Mouse (Mus musculus) ES-CJ7 (cell line): ENCODE measurements around the gene 9430097D07Rik.

Source experiments
- DNase-seq: peaks from one replicate; pipeline ENCODE4 v3.0.0; 2011; ENCODE audit warnings: low read depth, low spot score

The 9430097D07Rik gene

DNA sequence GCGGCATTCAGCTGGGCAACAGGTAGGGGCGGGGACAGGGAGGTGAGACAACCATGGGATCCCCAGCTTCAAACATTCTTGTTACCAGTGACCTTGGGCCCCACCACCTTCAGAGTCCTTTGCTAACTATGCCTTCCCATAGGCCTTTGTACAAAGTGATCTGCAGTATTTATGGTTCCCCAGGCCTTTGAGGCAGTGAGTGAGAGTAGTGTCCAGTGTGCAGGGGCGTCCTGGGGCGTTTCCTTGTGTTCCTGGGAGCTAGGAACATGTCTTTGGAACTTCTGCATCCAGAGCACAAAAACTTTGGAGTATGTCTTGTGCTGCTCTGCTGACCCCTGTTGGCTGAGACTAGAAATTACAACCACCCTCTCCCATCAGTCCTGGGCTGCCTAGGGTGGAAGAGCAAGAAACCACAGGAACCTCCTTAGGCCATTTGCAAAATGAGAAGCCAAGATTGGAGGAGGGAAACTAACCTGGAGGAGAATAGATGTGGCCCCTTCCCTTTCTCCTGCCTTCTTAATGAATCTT is 8.9 kb downstream of the 9430097D07Rik start:
- peak; percentile 83 for DNase-seq

DNA sequence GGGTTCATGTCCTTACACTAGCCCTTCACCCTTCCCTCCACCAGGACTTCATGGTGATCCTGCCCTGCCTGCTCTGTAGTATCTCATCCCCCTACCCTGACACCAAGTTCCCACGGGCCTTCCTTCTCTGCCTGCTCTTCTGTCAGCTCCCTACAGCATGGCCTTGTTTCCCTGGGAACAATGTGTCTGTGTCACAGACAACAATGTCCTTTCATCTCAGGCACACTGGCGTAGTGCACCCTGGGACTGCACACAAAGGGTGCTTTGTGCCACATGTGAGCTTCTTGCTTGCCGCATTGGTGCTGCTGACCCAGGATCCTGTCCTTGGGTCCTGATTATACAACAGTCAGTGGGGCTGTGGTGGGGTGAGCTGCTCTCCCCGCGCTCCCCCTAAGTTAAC is 15.9 kb downstream of the 9430097D07Rik start:
- DNase-seq = no peak

DNA sequence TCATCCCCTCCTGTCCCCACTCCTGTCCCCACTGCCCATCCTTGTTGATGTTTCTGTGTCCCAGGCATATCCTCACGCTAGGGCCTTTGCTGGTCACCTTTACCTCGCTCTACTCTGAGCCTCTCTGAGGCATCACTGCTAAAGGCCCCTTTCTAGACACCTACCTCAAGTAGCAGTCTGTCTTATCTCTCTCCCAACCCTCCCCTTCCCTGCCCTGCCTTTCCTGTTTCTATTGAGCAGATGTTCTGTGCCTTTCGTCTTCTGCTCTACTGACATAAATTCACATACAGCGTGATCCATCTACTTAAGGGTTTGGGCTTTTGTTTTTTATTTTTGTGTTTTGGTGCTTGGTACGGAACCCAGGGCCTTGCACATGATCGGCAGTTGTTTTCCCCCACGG is 19.5 kb downstream of the 9430097D07Rik start:
- DNase-seq = no peak

DNA sequence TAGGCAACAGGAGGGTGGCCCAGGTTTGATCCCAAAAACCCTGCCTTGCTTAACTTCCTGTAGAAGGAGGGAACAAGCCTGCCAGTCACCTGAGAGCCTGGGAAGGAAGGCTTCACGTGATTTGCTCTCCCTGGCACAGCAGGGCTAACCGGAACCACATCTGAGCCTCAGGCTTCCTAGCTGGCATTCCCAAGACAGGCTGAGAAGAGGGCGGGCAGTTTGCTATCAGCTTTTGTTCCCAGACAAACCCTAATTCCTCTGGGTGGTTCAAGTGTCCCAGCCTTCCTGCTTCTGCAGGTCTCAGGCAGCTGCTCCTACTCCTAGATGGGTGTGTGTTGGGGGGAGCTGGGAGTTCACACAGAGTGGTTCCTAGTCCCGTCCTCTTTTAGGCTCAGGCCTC is 20.0 kb downstream of the 9430097D07Rik start:
- peak; percentile 35 for DNase-seq

DNA sequence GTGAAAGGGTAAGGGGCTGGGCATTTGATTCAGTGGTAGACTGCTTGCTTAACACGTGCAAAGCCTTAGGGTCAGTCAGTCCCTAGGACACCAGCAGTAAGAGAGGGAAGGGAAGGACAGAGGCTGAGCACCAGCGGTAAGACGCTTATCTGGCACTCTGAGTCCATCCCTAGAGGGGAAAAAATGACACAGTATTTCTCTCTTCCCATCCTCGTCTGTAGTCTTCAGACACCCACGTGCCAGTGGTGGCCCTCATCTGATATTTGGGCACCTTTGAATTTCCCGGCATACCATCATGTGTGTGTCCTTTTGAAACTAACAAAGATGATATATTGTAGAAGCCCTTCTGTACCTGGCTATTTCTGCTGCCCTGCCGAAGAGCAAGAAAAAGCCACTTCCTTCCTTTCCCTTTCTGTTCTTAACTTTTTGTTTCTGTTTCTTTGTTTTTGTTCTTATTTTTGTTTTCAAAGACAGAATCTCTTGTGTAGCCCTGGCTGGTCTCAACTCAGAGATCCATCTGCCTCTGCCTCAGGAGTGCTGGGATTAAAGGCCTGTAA is 21.8 kb downstream of the 9430097D07Rik start:
- DNase-seq = no peak

DNA sequence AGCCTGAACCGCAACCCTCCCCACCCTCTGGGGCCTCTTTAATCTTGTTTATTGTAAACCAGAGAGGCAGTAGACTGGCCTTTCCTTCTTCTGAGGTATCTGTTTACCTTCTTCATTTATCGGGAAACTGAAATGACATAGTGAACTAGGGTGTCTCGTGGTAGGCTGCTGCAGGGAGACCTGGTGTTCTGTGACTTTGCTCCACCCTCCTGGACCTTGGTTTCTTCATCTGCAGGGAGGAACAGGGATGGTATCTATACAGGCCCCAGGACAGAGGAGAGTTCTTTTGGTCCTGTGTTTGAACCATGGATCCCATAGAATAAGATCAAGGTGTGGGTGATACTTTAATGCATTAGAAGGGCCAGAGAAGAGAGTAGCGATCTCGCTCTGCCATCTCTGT is 24.2 kb downstream of the 9430097D07Rik start:
- DNase-seq = no peak

DNA sequence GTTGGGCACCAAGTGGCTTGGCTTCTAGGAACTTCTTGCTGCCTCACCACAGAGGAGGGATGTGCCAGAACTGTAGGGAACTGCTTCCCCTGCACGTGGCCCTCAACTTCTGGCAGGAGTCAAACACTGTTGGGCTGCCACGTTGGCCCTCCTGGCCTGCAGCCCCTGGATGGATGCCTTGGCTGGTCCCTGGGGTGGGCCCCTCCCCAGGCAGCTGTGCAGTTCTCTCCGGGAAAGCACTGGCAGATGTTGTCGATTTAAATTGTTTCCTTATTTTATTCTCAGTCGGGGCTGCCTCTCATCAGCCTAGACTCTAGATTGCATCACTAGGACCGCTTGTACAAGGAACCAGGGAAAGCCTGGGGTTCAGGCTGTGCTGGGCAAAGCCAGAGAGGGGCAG is 25.7 kb downstream of the 9430097D07Rik start:
- no peak for DNase-seq

DNA sequence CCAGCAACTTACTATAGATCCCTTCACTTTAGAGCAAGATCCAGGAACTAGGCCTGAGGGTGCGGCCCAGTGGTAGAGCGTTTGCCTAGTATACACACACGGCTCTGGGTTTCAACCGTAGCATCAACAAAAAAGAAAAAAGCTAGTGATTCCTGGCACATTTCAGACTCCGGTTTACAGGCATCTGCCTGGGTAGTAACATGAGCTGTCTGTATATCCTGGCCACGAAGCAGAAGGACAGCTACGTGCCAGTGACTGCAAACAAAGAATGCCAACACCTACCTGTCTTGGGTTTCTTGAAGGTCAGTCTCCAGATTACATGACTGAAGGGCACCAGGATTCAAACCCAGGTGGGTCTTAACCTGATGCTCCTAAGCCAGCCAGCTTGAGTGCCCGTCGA is 26.3 kb downstream of the 9430097D07Rik start:
- no peak for DNase-seq

DNA sequence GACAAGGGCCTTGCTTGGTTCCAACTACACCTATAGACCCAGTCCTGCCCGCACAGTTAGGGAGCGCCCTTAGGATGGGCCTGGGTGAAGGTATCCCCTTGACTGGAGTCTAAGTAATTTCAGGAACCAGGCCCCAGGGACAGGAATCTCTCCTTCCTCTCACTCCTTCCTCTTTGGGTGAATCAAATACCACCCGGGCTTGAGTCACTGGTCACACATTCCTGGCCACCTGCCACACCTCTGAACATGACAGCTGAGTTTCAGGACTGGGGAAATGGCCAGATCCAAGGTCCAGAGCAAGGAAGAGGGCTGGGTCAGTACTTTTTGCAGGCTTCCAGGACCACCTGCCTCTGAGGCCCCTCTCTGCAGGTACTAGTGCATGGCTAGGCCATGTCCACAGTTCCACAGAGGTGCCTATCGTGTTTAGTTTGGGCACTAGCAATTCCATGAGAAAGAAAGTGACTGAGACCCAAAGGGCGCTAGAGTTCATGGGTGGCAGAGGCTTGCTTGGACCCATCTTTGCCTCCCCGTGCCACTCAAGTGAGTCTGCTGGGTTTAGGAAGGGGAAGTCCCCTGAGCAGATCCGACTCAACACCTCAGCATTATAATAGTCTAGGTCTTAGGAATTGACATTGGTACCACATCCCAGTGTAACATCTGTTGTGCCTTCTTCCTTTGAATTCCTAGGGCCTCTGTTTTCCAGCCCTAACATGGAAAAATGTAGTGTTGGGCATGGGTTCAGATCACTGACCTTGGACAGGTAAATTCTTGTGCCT is 27.3 kb downstream of the 9430097D07Rik start:
- DNase-seq = no peak

DNA sequence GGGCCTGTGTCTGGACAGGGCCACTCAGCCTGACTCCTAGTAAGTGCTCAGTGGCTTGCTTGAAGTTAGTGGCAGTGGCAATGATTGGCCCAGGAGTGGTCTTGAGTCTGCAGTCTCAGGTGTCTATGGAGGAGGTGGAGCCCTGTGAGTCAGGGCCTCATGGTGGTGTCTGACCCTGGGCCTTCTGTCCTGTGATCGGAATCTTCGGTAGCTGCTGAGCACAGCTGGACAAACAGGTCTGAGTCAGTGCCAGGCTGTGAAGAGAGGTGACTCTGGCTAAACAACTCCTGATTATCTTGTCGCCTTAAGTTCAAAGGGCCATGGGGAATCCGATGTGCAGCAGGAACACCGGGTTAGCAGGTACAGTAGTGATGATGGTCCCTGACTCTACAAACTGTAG is 28.1 kb downstream of the 9430097D07Rik start:
- DNase-seq = no peak

DNA sequence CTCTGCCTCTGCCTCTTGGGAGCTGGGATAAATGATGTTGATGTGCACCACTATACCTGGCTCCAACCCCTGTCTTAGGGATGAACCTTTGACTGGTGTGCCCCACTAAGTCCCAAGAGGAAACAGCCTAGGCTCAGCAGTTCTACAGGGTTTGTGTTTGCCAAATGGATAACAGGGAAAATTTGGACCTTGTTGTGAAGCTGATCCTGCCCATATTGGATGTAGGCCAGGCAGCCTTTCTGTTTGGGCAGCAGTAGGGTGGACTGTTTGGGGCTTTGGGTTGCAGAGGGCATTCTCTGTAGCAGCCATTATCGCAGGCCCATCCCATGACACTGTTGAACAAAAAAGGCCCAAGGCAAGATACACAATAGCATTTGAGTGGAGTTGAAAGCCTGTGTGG is 28.5 kb downstream of the 9430097D07Rik start:
- no peak for DNase-seq

DNA sequence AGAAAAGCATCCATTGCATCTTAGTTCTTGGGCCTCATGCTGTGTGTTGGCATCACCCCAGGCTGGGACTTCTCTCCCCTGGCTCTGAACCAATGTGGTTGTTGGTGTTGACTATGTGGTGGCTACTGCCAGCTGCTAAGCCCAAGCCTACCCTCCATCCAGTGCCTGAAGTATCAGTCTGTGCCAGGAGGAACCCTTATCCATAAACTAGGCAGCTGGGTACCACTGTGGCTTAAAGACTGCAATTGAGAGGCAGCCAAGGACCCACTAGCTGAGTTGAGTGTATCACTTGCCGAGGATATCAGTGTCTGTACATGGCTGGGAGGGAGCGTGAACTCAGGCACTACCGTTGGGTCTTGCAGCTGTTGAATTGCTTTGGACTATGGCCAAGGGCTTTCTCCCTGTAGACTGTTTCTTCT is 32.4 kb downstream of the 9430097D07Rik start:
- DNase-seq = no peak

DNA sequence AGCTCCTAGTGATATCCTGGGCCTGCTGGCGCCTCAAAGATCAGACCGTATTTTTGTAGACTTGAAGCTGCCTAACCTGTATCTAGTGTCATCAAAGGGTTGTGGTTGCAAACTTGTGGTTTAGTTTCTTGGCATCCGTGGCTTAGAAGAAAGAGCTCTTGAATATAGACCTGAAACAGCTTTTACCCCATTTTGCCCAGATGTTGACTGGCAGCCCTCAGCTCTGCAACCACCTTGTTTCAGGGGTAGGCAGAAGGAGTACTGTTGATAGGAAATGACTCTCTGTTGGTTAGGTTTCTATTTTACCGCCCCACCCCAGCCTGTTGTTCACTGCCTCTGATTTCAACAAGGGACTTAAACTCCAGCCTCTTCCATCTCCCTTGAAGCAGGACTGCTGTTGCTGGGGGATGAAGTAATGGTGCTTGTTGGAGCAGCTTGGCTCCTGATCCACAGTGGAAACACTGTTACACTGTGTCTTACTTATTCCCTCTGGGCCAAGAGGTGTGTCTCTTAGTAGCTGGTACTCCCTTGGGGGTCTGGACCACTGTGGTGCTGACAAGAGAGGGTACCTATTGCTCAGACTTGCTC is 33.4 kb downstream of the 9430097D07Rik start:
- no peak for DNase-seq

DNA sequence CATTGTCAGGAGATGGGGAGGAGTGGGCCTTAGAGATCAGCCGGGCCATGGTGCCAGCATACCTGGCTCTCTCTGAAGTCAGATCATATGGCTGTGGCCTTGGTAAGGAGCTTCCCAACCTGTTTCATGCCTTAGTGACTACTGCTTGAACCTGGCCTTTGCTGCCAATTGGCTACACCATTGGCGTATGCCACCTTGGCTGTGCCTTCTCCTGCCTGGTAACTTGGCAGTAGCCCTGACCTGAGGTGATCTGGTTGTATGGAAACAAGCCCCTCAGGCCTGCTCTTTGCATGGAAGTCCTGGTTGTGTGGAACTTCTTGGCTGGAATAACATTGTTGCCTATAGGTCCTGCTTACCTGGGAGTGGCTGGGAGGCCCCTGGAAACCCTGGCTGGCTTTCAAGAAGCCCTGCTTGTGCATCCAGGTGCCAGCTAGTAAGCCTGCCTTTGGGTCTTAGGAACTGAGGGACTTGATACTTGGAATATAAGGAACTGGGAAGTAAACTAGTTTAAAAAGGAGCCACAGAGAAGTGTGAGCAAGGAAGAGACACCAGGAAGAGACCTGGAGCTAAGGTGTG is 34.1 kb downstream of the 9430097D07Rik start:
- no peak for DNase-seq

DNA sequence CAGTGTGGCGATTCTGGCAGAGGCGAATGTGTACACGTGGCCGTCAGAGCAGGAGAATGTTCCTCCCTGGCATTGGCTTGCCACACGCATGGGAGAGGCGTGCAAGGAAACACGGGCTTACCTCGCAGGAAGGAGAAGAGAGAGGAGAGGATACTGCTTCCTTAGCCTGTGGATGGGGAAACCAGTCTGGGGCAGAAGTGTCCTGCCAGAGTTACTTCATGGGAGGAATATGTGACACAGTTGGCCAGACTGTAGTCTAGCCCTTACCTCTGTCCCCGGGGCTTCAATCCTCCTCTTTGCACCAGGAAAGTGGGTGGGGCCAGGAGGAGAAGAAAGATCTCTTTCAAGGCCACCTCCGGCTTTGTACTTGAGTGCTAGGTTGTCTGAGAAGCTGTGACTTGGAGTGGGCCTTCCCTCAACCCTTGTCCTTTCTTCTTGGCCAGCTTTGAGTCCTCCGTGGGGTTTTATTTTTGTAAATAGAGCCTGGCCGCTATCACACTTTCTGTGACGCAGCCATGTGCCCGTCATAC is 36.0 kb downstream of the 9430097D07Rik start:
- peak; percentile 46 for DNase-seq

DNA sequence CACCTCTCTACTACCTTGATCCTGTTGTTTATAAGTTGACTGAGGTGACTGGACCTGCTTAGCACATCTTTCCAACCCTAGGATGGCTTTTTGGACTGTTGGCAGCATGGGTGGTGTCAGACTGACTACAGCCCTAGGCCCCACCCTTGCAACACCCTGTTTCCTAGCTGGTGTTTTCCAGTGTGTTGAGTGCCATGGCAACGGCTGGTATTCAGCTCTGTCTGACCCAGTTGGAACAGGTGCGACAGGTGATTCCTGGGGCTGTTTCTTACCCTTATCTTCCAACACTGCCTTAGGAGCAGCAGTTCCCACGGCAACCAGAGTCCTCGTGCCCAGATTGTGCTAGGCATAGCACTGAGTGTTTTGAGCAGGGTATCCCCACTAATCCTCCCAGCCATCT is 37.0 kb downstream of the 9430097D07Rik start:
- peak; percentile 47 for DNase-seq

DNA sequence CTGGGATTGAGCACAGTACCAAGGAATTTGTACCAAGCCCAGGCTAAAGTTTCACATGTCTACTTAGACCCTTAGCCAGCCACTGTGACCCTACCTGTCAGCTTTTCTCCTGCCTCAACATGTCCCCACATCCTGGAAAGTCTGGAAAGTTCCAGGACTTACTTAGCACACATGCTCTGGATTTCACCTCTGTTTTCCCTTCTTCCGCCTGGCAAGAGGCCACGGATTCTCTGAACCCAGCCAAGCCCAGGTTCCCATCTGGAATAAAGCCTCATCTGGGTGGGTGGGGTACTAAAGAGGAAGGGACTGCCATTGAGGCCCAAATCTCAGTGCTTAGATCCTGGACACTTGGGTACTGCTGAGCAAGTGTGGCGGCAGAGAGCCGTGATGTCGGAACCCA is 37.5 kb downstream of the 9430097D07Rik start:
- DNase-seq = no peak

DNA sequence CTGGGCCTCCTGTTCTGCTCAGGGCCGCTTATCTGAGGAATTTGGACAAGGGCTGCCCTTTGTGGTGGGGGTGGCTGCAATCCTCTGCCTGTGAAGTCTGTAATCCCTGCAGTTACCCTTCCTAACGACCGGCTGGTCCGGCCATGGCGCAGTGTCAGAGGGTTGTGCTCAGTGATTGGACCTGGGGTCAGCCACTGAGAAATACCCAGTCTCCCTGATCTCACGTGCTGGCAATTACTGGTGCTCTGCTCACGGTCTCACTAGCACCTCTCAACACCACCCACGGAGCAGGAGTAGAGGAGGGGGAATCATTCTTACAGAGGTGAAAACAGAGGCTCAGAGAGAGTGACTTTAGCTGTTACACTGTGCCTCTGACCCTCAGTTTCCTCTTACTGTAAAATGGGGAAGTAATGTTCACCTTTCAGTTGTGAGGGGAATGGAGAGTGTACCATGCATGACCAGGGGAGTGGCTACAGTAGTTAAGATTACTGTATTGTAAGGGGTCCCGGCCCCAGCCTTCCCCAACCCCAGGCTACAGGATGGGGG is 38.1 kb downstream of the 9430097D07Rik start:
- no peak for DNase-seq

DNA sequence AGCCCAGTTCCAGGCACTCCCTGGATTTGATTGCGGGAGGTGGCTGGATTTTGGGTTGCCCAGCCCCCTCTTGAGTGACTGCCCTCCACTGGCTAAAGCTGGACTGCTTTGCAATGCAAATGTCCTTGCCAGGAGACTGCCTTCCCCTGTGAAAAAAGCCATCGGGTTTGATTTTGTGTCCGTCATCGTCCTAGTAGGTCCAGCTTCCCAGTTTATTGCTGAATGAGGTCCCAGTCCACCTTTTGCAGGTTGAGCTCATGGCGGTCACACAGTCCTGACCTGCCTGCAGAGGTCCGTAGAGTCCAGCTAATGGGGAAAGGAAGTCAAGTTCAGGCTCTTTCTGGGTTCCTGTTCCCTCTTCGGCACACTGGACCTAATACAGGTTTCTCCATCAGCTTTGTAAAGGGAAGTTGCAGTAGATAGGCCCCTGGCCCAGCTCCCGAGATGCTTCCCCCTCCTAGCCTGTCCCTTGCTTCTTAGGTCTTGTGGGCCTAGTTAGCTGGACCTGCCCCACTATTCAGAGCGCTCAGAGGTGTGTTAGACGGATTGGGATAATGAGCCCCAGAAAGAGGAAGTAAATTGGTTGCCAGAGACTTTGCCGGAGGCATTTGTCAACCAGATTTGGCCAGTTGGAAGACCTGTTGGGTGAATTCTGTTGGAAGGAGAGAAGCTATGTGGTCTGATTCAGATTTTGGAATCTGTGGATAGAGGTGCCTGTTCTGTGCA is 38.7 kb downstream of the 9430097D07Rik start:
- DNase-seq = peak; percentile 70

DNA sequence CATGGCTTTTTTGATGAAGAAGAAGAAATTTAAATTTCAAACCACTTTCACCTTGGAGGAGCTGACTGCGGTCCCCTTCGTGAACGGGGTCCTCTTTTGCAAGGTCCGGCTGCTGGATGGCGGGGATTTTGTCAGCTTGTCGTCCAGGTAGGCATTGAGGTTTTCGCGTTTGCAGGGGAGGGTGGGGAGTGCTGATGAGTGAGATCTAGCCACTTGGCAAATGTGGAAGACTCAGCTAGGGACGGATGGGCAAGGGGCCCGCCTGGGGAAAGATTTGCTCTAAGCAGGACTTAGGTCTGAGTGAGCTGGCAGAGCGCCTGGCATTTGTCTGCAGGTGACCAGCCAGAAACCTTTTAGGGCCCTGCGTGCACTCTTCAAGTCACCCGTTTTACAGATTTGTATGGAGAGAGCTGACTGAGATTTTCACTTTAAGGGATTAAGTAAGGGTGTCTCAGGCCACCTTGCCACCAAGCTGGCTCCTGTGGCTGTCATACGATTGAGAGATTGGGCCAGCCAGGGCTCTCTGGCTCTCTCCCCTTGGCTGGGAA is 39.3 kb downstream of the 9430097D07Rik start:
- DNase-seq = no peak

DNA sequence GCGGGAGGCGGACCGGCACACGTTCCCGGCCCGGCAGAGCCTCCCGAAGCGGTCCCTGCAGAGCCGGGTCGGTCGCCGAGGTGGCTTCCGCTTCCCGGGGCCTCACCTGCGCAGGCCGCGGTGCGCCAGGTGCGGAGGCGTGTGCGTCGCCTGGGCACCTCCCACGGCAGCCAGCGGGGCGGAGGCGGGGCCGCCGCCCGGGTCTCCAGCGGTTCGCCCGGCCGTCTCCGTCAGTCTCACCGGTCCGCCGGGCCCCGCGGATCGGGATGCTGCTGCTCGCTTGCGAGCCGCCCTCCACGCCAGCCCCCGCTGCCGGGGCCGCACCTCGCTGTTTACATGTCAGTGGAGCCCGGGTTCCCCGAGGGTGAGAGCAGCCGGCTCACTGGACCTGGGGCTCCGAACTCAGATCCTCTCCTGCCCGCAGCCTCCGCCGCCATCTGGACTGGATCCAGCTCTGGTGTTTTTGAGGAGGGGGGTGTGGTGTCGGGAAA is 39.9 kb downstream of the 9430097D07Rik start:
- no peak for DNase-seq
